In genomic region chr13:44065741-44066185, GRCm38 (mm10) we compare ENCODE assay signal across 8 mouse cellular contexts.
DNase-seq lines count a peak whose midpoint lies in the region; ATAC-seq and TF ChIP-seq lines count a peak whose summit lies in the region.

No protein-coding gene starts in this region.

- no peak overlapping the region for H3K4me3 ChIP-seq in cerebellum, adult 2 months (replicated peaks; ENCODE audit: insufficient read depth, low read depth, low read length)
- no peak overlapping the region for H3K4me3 ChIP-seq in kidney, adult 2 months (ENCODE audit: insufficient read depth, low read depth, low read length)
- H3K4me3 ChIP-seq in midbrain, postnatal 0 days (ENCODE audit: low read depth, low read length): no peak overlapping the region
- H3K4me3 ChIP-seq in hindbrain, embryonic 13.5 days: no peak overlapping the region

- no peak overlapping the region for H3K9ac ChIP-seq in midbrain, postnatal 0 days (replicated peaks; ENCODE audit: low read length, poor library complexity, severe bottlenecking)
- H3K9ac ChIP-seq in hindbrain, embryonic 13.5 days: no peak overlapping the region

- no peak for ATAC-seq in midbrain, postnatal 0 days (ENCODE audit: low FRiP score)
- no peak for ATAC-seq in hindbrain, embryonic 13.5 days (ENCODE audit: low FRiP score)

- no peaks in the 10 kb centered on the region for H3K27me3 ChIP-seq in cerebellum, adult 2 months (ENCODE audit: control insufficient read depth, insufficient read depth, low read length)
- no peaks in the 10 kb centered on the region for H3K27me3 ChIP-seq in kidney, adult 2 months (replicated peaks; ENCODE audit: control insufficient read depth, insufficient read depth, low read length)
- H3K27me3 ChIP-seq in midbrain, postnatal 0 days (ENCODE audit: insufficient read depth, low read length): no peaks in the 10 kb centered on the region; the same call in 1 of the 2 replicates
- H3K27me3 ChIP-seq in hindbrain, embryonic 13.5 days: 0 out of 2 replicates have a peak, but pooled peaks cover 5% of the 10 kb centered on the region

- H3K27ac ChIP-seq in cerebellum, adult 2 months (ENCODE audit: insufficient read depth, low read length): no peak overlapping the region
- H3K27ac ChIP-seq in kidney, adult 2 months (ENCODE audit: insufficient read depth, low read depth, low read length): peak overlapping the region; percentile 84
- H3K27ac ChIP-seq in midbrain, postnatal 0 days (ENCODE audit: low read depth, low read length): no peak overlapping the region
- no peak overlapping the region for H3K27ac ChIP-seq in hindbrain, embryonic 13.5 days

- H3K9me3 ChIP-seq in midbrain, postnatal 0 days (ENCODE audit: low read length): no peaks in the 10 kb centered on the region
- H3K9me3 ChIP-seq in hindbrain, embryonic 13.5 days: no peaks in the 10 kb centered on the region

- no peak for TF ChIP-seq CTCF in cerebellum, adult 2 months (IDR thresholded peaks at IDR 0.05; ENCODE audit: borderline replicate concordance, insufficient read depth, low read depth, low read length)
- TF ChIP-seq CTCF in kidney, adult 2 months (conservative IDR thresholded peaks at IDR 0.05; ENCODE audit: insufficient read depth, insufficient read length, low read depth, low read length): no peak
- no peak for TF ChIP-seq CTCF in midbrain, postnatal 0 days (IDR thresholded peaks at IDR 0.05)

- peak; percentile 34 to 47 for DNase-seq in cerebellum, adult 2 months
- DNase-seq in cerebellum, postnatal 4 days (ENCODE audit: low spot score in 2 of 2): no peak
- peak; percentile 60 to 71 for DNase-seq in cerebellum, postnatal 14 days
- DNase-seq in kidney, adult 2 months: peak; percentile 95
- peak; percentile 26 for DNase-seq in lung, postnatal 14 days
- peak; percentile 63 for DNase-seq in thymus, postnatal 14 days
- no peak for DNase-seq in midbrain, postnatal 0 days (ENCODE audit: low spot score)

- WGBS in cerebellum, adult 2 months: 20% methylated on average over 13 of the region's 13 CpGs
- 4% methylated on average over 13 of the region's 13 CpGs for WGBS in kidney, adult 2 months
- 47% methylated on average over 13 of the region's 13 CpGs for WGBS in midbrain, postnatal 0 days
- whole genome bisulfite sequencing in hindbrain, embryonic 13.5 days: 61% methylated on average over 13 of the region's 13 CpGs

- no peak for TF ChIP-seq POLR2A in cerebellum, adult 2 months (IDR thresholded peaks at IDR 0.05; ENCODE audit: borderline replicate concordance, insufficient read depth, low read length)
- no peak for TF ChIP-seq POLR2A in kidney, adult 2 months (IDR thresholded peaks at IDR 0.05; ENCODE audit: low read depth, low read length)

- H3K4me2 ChIP-seq in midbrain, postnatal 0 days (ENCODE audit: low read depth, low read length, poor library complexity, severe bottlenecking): no peak overlapping the region
- H3K4me2 ChIP-seq in hindbrain, embryonic 13.5 days: no peak overlapping the region

- peaks cover 7% of the 10 kb centered on the region; the same call in 1 of the 2 replicates for H3K4me1 ChIP-seq in cerebellum, adult 2 months (ENCODE audit: control insufficient read depth, insufficient read depth, low read length)
- H3K4me1 ChIP-seq in kidney, adult 2 months (ENCODE audit: control insufficient read depth, insufficient read depth, low read length): peaks cover 27% of the 10 kb centered on the region; the same call in 1 of the 2 replicates
- H3K4me1 ChIP-seq in midbrain, postnatal 0 days (ENCODE audit: insufficient read depth, low read length): no peaks in the 10 kb centered on the region
- peaks cover 10% of the 10 kb centered on the region for H3K4me1 ChIP-seq in hindbrain, embryonic 13.5 days (replicated peaks)

- H3K36me3 ChIP-seq in kidney, adult 2 months (ENCODE audit: control insufficient read depth, insufficient read depth, low read length): no peaks in the 10 kb centered on the region
- no peaks in the 10 kb centered on the region for H3K36me3 ChIP-seq in midbrain, postnatal 0 days (ENCODE audit: insufficient read depth, low read length)
- H3K36me3 ChIP-seq in hindbrain, embryonic 13.5 days: no peaks in the 10 kb centered on the region

Comparison
In these comparisons a context has a peak if more than half of its experiments do, and no peak if none do; other contexts are left out.
1. DNase-seq: peak in cerebellum, adult 2 months (2 of 2), cerebellum, postnatal 14 days (2 of 2), kidney, adult 2 months (single experiment), lung, postnatal 14 days (single experiment) and thymus, postnatal 14 days (single experiment); none in cerebellum, postnatal 4 days (0 of 2) and midbrain, postnatal 0 days (single experiment).